Mouse (Mus musculus): ENCODE results near the gene Mup8. TPM values are rescaled to one million over a fixed set of nuclear protein-coding genes. Genes with fewer than 3 reads are reported as not detected.
"Not testable (repeated sequence)": the region's sequence is repeated elsewhere in the genome, so short reads cannot be mapped to it uniquely, and the experiment has no call there.

The Mup8 gene
- not detected in 2 replicates for polyA plus RNA-seq (2015; fragmentation: Nextera tagmentation; extraction: Ambion mirVana)

DNA sequence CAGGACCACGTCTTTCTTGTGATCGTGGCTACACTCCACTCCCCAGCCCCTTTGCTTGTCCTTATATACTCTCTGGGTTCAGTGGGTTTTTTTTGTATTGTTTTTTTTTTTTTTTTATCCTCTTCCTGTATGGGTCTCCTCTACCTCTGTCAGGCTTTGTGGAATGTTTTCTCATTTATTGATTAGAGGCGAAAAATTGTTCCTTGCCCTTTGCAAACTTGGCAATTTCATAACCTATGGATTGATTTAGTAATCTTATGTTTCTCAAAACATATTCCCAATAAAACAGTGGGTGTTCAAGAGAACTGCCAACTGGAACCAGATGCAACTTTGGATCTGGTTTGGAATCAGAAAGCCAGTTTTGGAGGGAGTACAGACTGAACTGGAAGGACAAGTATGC lies at the start of gene Mup8:
TSS of gene Mup8 (minus strand) at position 101 of the 400 bp plus-strand sequence.
- not testable (repeated sequence) for H3K27me3 ChIP-seq (ENCODE audit: control insufficient read depth, insufficient read depth, low read depth, low read length); H3K27ac ChIP-seq (ENCODE audit: low read length)
- 81% methylated on average over 3 of the region's 3 CpGs for WGBS

GRCm38 (mm10) chr4:60265977-60266770 lies 43.8 kb upstream of the Mup8 start:
- H3K36me3 ChIP-seq (ENCODE audit: control insufficient read depth, insufficient read depth, low read length); H3K9ac ChIP-seq (ENCODE audit: low read depth, low read length); H3K27me3 ChIP-seq (ENCODE audit: control insufficient read depth, insufficient read depth, low read depth, low read length); H3K9me3 ChIP-seq (replicated peaks; ENCODE audit: control insufficient read depth, low read length, poor library complexity, severe bottlenecking); H3K4me2 ChIP-seq (ENCODE audit: low read length); ATAC-seq; H3K27ac ChIP-seq (ENCODE audit: low read length); H3K4me3 ChIP-seq (ENCODE audit: low read depth, low read length); H3K4me1 ChIP-seq (ENCODE audit: control insufficient read depth, insufficient read depth, low read length): not testable (repeated sequence)
- WGBS: 82% methylated on average over 10 of the region's 11 CpGs

More for the DNA sequence above, at the start of gene Mup8:
- not testable (repeated sequence) for ATAC-seq; H3K4me2 ChIP-seq (ENCODE audit: low read length); H3K9me3 ChIP-seq (replicated peaks; ENCODE audit: control insufficient read depth, low read length, poor library complexity, severe bottlenecking); H3K9ac ChIP-seq (ENCODE audit: low read depth, low read length); H3K36me3 ChIP-seq (ENCODE audit: control insufficient read depth, insufficient read depth, low read length); H3K4me1 ChIP-seq (ENCODE audit: control insufficient read depth, insufficient read depth, low read length); H3K4me3 ChIP-seq (ENCODE audit: low read depth, low read length)

- ATAC-seq: not testable (repeated sequence)
Observed at GRCm38 (mm10) chr4:60262706-60263105, 40.3 kb upstream of the Mup8 start.

More at GRCm38 (mm10) chr4:60262706-60263105, 40.3 kb upstream of the Mup8 start:
- H3K36me3 ChIP-seq (ENCODE audit: control insufficient read depth, insufficient read depth, low read length); H3K27ac ChIP-seq (ENCODE audit: low read length); H3K9me3 ChIP-seq (replicated peaks; ENCODE audit: control insufficient read depth, low read length, poor library complexity, severe bottlenecking); H3K9ac ChIP-seq (ENCODE audit: low read depth, low read length); H3K27me3 ChIP-seq (ENCODE audit: control insufficient read depth, insufficient read depth, low read depth, low read length); H3K4me2 ChIP-seq (ENCODE audit: low read length); H3K4me1 ChIP-seq (ENCODE audit: control insufficient read depth, insufficient read depth, low read length); H3K4me3 ChIP-seq (ENCODE audit: low read depth, low read length): not testable (repeated sequence)
- 98% methylated on average over 3 of the region's 4 CpGs for WGBS

Other genes starting within 250 kb of the Mup8 start
- gene Mup7, start 152.1 kb downstream of the Mup8 start, polyA plus RNA-seq (2015; fragmentation: Nextera tagmentation; extraction: Ambion mirVana): not detected in 2 replicates
- not detected in 2 replicates for gene Mup2, start 68.3 kb downstream of the Mup8 start, polyA plus RNA-seq (2015; fragmentation: Nextera tagmentation; extraction: Ambion mirVana)
- not detected in 2 replicates for gene Mup9, start 199.4 kb upstream of the Mup8 start, polyA plus RNA-seq (2015; fragmentation: Nextera tagmentation; extraction: Ambion mirVana)